Mouse (Mus musculus) kidney, adult 18-20 months (tissue): Measurements from ENCODE around the gene Idh3a.
"Not testable (repeated sequence)": the region's sequence is repeated elsewhere in the genome, so short reads cannot be mapped to it uniquely, and the experiment has no call there.

Source experiments
- DNase-seq: peaks from one replicate; pipeline ENCODE4 v3.0.0; 2021

The Idh3a gene

GRCm38 (mm10) chr9:54593652-54594051 is 7.5 kb downstream of the Idh3a start:
- not testable (repeated sequence) for DNase-seq

- DNase-seq = no peak
These were observed 10.8 kb downstream of the Idh3a start for GRCm38 (mm10) chr9:54596752-54597465.

GRCm38 (mm10) chr9:54602386-54602785 is 16.3 kb downstream of the Idh3a start:
- no peak for DNase-seq

- DNase-seq = no peak
These were observed 16.8 kb downstream of the Idh3a start for GRCm38 (mm10) chr9:54602916-54603315.

- DNase-seq = no peak
These were observed 18.1 kb downstream of the Idh3a start for GRCm38 (mm10) chr9:54604131-54604654.

GRCm38 (mm10) chr9:54604886-54605285 is 18.8 kb downstream of the Idh3a start:
- peak; percentile 68 for DNase-seq

- no peak for DNase-seq
These were observed 26.7 kb downstream of the Idh3a start for GRCm38 (mm10) chr9:54612781-54613191.

- DNase-seq = peak; percentile 15
These were observed 28.2 kb downstream of the Idh3a start for GRCm38 (mm10) chr9:54614182-54614850.

GRCm38 (mm10) chr9:54627240-54627639 is 41.1 kb downstream of the Idh3a start:
- no peak for DNase-seq

GRCm38 (mm10) chr9:54628752-54629151 is 42.6 kb downstream of the Idh3a start:
- DNase-seq = no peak

- DNase-seq = no peak
These were observed 43.6 kb downstream of the Idh3a start for GRCm38 (mm10) chr9:54629613-54630261.

GRCm38 (mm10) chr9:54630905-54631304 is 44.8 kb downstream of the Idh3a start:
- DNase-seq = no peak

GRCm38 (mm10) chr9:54633401-54633800 is 47.3 kb downstream of the Idh3a start:
- DNase-seq = no peak

- no peak for DNase-seq
These were observed 51.6 kb downstream of the Idh3a start for GRCm38 (mm10) chr9:54637510-54638314.

- DNase-seq = no peak
These were observed 53.1 kb downstream of the Idh3a start for GRCm38 (mm10) chr9:54639192-54639591.

- DNase-seq = no peak
These were observed 55.4 kb downstream of the Idh3a start for GRCm38 (mm10) chr9:54641548-54641947.

GRCm38 (mm10) chr9:54642149-54642548 is 56.0 kb downstream of the Idh3a start:
- DNase-seq = no peak

GRCm38 (mm10) chr9:54642556-54642955 is 56.4 kb downstream of the Idh3a start:
- no peak for DNase-seq

GRCm38 (mm10) chr9:54643179-54643578 is 57.0 kb downstream of the Idh3a start:
- no peak for DNase-seq

GRCm38 (mm10) chr9:54645530-54645929 is 59.4 kb downstream of the Idh3a start:
- no peak for DNase-seq

GRCm38 (mm10) chr9:54646252-54646651 is 60.1 kb downstream of the Idh3a start:
- no peak for DNase-seq

GRCm38 (mm10) chr9:54647456-54647855 is 61.3 kb downstream of the Idh3a start:
- DNase-seq = no peak

- DNase-seq = no peak
These were observed 63.2 kb downstream of the Idh3a start for GRCm38 (mm10) chr9:54649360-54649759.
